Mouse (Mus musculus) erythroblast, embryonic 14.5 days (primary cell): ENCODE measurements around the gene Zfp639.

Experiments used
- GATA1 ChIP-seq: IDR thresholded peaks from 2 replicates; pipeline ENCODE4 v1.6.1; 2012; ENCODE audit warnings: low read length, inconsistent platforms, mixed read lengths
- TAL1 ChIP-seq: IDR thresholded peaks from 3 replicates; pipeline ENCODE4 v1.6.1; 2012; ENCODE audit warnings: low read length, inconsistent platforms, mixed read lengths

DNA sequence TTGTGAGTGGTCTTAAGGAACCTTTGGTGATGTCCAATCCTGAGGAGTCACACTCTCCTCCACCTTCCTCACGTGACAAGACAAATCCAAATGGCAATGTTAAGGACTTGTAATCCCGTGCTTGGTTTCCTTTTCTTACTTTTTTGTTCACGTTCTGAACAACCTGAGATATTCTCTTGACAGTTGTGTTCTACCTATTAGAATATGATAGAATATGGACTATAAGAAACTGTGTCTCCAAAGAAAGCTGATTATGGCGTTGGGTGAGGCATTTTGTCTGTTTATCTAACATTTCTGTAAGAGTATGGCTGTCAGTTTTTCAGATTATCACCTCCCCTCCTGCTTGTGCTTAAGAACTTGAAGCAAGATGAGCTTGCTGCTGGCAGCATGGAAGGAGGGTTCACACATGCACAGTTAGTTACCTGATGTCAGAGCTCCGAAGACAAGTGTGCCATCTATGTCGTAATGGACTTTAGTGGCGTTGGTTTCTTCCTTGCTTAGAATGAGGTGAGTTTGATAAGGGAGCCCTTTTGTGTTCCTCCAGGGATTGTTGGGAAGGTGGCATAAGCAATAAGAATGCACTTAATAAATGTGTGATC lies 2.7 kb downstream of the Zfp639 start:
- TF ChIP-seq GATA1 (no peak), TAL1 (no peak)
